Mouse (Mus musculus) monocyte, adult 5-6 weeks (primary cell): ENCODE results near the gene Lmtk2. TPM values are rescaled to one million over a fixed set of nuclear protein-coding genes. Genes with fewer than 3 reads are reported as not detected.

Experiments used
- ATAC-seq: fragments of 153-309, 156-312 bp; replicated peaks from 2 replicates; pipeline ENCODE4 v1.8.0; 2017; ENCODE audit warnings: mild to moderate bottlenecking; ENCODE audit not compliant: low TSS enrichment, insufficient number of reproducible peaks, severe bottlenecking, poor library complexity, low FRiP score
- total RNA-seq: library from RNA; stranded (forward); fragments of 200-1000, 200-491, 200-594 nt; gene quantifications from 3 replicates; pipeline ENCODE4 v1.2.3, GENCODE M21; 2017

Gene Lmtk2
- total RNA-seq, 1 experiment from 2014 or later, result 12.8 TPM

DNA sequence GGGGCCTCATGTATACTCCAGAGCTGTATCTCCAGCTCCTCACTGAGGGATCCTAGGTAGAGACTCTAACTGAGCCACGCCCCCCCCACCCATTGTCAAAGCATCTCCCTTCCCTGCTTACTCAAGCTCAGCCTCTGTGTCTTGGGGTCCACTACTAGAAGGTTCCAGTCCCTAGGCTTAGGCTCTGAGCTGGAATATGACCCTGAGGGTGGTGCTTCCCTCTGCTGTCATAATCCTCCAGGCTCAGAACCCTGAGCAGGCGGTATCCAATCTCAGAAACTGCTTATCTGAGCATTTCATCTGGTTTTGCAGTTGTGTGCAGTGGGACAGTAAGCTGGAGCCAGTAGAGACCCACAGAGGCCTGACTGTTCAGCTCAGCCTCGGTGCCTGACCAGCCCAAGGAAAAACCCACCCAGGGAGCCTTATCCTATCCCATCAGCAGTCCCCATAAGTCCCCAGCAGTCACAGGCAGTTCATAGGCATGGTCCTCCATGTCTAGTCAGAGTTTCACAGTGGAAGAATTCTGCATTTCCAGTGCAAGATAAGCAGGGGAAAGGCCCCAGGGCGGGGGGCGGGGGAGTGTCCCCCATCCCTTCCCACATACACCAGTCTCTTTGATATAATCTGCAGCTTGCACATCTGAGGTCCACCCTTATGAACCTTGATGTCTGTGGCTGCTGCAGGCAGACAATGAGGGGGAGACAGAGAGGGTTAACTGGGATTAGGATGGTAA is 62.0 kb downstream of the Lmtk2 start:
- ATAC-seq, result no peak

DNA sequence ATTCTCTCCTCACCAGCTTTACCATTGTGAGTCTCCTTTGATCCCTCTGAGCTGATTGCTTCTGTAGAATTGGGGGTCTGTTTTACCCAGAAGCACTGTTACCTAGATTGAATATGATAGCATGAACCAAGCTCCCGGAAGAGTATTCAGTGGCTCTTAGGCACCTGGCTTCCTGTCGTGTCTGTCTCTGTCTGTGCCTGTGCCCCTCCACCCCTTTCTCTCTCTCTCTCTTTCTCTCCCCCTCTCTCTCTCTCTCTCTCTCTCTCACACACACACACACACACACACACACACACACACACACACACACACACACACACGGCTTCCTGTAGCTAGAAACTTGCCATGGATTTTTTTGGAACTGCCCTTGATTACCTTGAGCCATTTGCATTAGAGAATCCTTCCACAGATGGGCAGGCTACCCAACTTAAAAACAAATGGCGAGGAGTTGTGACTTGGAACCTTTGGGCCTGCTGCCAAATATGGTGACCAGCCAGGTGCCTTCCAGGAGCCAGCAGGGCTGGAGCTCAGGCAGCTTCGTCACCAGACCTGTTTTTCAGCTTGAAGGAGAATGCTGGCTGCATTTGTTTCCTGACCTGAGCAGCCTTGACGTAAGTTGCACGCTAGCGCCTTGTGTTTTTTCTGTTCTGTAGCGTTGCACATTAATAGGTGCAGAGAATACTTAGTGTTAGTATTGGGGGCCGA is 62.7 kb downstream of the Lmtk2 start:
- no peak for ATAC-seq

DNA sequence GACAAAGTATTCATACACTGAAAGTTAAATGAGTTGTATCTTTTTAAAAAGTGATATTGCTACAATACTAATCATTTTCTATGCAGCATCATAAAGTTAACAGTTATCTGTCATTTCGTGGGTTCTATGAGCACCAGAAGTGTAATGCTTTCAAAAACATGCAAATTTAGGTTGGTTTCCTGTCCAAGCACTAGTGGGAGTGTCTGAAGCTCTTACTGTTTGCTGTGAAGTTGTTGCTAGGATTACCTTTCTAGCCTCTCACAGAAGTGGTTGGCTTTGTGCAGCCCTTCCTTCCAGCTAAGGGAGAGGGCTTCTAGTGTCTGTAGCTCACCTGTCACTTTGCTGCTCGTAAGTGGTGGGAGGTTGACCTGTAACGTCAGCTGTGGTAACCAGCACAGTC is 65.5 kb downstream of the Lmtk2 start:
- ATAC-seq, result no peak

DNA sequence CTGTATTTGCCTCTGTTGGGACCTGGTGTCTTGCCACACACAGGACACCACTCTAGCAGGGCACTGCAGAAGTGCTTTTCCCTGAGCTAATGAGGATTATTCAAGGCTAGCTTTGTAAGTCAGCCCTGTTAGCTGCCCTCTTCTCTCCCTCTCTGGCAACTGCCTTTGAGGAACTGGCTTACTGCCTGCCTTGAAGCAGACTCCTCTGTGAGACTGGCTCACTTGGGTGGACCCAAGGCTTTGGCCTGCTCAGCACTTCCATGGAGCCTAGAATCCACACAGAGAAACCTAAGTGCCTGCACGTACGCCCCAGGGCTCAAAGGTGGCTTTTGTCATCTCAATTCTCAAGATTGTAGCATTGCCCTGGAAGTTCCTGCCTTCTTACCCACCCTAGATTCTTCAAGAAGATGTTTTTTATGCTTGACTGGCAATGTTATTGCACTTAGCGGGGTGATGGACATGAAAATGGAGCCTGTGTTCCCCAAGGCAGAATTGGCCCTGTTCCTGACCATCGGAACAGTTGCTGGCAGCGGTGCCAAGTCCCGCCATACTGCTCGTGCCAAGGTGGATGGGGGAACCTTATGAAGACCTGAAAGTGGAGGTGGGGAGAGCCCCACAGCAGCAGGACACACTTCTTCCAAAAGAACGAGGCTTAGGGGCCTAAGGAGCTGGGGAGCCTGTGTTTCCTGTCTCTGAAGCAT is 69.2 kb downstream of the Lmtk2 start:
- ATAC-seq, result no peak

DNA sequence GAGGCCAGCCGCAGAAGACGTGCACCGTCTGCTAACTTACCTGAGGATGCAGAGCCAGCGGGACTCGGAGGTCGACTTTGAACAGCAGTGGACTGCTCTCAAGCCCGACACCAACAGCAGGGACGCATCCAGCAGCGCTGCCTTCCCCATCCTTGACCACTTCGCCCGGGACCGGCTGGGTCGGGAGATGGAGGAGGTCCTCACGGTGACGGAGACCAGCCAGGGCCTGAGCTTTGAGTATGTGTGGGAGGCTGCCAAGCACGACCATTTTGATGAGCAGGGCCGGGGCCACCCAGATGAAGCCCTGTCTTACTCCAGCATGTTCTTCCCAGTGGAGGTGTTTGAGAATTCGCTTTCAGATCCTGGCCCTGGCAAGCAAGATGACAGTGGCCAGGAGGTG is 73.4 kb downstream of the Lmtk2 start:
- no peak for ATAC-seq

DNA sequence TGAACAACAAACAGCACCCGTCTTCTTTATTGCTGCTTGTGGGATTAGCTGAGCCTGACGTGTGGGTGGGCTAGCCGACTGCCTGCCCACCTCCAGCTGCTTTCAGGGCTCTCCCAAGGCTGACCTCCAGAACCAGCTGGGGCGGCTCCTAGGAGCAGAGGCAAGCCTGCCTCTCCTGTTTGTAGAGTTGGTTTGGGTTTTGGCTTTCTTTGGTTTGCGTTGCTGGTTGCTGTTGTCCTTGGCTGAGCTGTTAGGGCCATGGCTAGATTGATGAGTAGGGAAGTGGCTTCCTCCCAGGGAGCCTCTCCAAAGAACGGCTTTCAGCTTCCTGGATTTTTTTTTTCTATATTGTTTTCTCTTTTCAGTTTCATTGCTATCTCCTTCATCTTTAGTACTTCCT is 78.0 kb downstream of the Lmtk2 start:
- ATAC-seq, result no peak

DNA sequence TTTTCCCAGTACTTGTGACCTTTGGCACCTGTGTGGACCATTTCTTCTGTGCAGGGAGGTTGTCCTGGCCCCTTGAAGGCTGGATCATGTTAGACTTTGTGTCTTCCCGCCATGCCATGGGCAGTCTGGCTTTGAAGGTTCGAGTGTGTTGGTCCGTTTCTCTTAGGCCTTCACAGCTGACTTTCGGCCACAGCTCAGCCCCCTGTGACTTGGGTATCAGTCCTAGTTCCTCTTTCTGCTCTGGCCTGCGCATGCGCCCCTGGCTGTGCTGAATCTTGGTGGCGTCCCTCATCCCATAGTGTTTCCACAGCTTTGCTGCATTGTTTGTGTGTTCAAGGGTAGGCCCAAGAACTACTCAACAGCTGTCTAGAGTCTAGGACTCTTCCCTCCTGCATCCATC is 81.0 kb downstream of the Lmtk2 start:
- ATAC-seq, result peak; percentile 65

DNA sequence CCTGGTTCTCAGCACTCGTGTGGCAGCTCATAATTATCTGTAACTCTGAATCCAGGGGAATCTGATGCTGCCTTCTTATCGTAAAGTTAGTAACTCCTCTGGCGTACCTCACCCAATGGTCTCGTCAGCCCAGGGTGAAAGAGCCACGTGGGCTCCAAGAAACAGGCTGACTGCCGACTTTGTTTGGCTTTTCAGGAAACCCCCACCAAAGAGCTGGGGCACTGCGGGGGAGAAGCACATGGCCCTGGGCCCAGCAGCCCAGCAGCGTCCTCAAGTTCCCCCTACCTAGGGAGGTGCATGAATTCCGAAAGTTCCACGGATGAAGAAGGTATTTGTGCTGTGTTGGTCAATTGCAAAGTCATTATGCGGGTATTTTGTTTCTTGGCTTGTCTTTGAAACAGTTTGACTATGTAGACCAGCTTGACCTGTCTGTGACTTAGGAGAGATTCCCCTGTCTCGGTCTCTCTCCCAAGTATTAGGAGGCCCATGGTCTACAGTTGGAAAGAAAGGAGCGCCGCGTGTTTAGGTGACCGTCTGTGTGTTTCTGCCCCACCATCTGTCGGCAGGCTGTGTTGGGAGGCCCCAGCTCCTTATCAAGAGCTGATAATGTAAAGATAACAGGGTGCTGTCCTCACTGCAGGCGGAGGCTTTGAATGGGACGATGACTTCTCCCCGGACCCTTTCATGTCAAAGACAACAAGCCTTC is 82.5 kb downstream of the Lmtk2 start:
- no peak for ATAC-seq

DNA sequence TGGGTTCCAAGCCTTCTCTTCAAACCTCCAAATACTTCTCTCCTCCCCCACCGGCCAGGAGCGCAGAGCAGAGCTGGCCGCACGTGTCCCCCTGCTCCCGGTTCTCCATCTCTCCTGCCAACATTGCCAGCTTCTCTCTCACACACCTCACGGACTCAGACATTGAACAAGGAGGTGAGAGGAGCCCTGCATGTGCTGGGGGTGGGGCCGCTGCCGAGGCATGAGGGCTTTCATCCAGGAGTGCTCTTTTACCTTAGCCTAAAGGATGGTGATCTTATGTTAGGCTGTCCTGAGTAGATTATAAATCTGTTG is 83.0 kb downstream of the Lmtk2 start:
- no peak for ATAC-seq

DNA sequence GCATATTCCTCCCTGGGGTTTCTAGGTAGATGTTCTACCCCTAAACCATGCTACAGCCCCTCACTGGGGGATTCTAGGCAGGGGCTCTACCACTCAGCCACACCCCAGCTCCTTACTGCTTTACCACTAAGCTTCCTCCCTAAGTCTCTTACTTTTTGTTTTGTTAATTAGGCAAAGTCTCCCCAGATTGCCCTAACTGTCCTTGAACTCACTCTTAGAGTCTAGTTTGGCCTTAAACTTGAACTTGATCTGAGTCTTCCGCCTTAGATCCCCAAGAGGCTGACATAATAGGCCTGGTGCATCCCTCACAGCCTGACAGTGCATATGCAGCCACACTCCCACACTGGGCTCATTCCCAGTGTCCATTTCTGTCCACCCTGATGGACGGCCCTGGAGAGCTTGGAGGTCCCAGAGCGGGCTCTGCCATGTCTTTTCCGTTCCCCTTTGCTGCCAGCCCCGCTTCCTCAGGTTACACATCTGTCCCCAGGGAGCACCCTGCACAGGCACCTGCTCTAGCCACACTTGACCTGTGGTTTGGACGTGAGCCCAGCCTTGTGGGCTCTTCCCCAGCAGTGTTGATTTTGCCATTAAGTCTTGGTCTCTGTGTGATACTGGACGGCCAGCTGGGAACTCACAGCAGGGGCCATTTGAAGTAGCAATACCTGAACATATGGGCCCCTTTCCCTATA is 83.6 kb downstream of the Lmtk2 start:
- no peak for ATAC-seq

DNA sequence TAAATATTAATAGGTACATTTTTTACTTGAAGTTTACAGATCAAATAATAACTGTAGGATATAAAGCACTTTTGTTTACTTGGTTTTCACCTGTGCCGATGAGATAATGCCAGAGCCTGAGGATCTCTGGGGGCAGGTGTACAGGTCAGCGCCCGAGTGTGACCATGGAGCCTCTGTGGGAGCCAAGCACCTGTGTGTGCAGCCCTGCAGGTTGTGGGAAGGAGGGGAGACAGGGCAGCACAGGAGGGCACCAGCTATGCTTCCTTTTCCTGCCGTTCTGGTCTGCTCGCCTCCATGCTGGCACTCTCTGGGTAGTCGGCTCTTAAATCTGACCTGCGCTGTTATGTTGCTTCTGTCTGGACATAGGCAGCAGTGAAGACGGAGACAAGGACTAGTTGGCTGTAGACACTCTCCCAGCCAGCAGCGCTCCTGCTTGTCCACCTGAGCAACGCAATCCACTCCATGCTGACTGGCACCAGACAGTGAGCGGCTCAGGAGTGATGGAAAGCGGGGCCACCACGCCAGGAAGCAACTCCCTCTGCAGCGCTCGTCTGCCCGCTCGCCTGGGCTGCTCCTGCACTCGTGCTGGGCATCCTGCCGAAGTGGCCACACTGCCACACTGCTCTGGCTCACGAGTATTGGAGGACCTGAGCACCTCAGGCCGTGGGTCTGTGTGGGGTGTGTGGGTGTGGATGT is 84.3 kb downstream of the Lmtk2 start:
- ATAC-seq, result no peak

DNA sequence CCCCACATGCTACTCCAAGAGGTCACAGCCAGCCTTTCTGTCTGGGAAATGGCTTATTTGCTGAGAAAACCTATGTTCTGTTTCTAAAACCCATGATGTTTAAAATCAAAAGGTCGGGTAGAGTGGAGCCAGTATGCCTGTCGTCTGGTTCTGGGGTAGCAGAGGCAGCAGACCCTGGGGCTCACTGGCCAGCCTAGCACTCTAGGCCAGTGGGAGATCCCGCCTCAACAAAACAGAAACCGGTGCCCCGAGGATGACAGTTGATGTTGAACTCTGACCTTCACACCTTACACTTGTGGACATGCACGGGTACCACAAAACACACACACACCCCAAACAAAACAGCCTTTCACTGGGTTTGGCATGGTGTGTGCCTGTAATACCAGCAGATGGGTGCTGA is 88.2 kb downstream of the Lmtk2 start:
- ATAC-seq, result no peak

DNA sequence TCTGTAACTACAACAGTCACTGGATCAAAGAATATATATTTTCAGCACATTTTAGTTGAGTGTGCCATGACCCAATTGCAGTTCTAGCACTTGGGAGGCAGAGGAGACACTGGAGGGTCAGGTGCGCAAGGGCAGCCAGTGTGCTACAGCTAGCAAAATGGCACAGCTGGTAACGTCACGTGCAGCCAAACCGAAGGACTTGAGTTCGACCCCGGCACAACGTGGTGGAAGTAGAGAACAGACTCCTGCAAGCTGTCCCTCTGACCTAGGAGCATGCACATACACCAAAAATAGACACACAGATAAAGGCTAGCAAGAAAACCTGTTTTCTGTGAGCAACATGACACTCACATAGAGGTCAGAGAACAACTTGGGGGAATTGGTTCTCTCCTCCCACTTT is 89.1 kb downstream of the Lmtk2 start:
- ATAC-seq, result no peak

DNA sequence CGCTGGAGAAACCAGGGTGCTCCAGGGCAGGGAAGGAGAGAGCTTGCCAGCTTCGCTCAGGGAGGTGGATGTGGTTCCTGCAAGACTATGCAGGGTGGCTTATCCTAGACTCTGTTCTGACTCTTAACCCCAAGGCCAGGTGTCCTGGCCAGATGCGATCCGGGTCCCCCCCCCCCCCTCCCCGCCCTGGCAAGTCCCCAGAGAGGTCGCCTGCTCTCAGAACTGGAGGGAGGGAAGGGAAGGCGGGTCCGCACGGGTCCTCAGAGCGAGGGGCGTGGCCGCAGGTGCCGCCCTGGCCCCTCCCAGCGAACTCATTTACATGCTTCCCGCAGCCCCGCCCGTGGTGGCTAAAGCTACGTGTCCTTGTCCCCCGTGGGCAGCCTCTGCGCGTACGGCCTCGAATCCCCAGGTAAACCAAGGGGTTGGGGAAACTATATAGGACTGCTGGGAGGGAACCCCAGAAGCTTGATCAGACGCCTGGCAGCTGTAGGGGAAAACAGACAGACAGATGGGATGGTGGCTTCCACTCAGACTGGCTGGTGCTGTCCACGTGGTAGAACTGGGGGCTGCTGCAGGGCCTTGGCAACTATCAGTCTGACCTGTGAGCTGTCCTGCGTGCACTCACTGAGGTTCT is 89.8 kb downstream of the Lmtk2 start, which contains the start of gene Bhlha15:
TSS of gene Bhlha15 (plus strand) at position 337 of the 634 bp plus-strand sequence.
- no peak for ATAC-seq

DNA sequence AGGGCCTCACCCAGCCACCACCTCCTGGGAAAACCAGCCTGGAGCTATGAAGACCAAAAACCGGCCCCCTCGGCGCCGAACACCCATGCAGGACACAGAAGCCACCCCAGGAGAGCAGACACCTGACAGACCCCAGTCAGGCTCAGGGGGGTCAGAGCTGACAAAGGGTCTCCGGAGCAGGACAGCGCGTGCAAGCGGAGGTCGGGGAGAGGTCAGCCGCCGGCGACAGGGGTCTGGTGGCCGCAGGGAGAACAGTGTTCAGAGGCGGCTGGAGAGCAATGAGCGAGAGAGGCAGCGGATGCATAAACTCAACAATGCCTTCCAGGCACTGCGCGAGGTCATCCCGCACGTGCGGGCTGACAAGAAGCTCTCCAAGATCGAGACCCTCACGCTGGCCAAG is 90.8 kb downstream of the Lmtk2 start:
- no peak for ATAC-seq

DNA sequence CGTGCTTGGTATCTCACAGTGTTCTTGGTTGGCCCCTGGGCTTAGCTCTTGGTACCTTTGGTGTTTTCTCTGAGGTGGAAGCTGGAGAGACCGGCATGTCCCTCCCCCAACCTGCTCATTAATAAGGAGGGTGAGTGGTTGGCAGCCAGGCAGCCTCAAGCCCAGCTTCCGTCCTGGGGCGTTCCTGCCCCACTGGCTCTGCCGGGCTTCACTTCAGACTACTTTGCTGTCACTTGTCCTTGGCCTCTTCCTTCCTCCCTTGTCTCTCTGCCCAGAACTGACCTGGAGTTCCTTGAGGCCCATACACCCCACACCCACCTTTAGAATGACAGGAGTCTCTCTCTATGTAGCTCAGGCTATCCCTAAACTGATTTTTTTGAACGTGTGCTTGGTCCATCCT is 92.4 kb downstream of the Lmtk2 start:
- no peak for ATAC-seq

DNA sequence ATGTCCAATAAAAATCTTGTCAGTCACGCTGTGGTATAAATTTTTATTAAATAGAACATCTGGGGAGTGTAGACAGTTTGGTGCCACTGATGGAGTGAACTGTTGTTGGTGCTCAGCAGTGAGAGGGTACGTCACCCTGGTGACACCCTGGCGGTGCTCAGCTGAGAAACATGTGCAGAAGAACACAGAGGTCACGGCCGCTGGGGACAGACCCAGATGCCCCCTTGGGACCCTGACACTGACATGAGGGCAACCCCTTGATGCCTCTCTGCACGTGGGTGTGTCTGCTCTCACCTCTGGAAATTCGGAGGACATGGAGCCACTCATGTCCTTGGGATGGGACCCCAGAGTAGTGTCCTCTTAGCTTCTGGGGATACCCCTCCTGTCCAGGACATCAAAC is 94.2 kb downstream of the Lmtk2 start:
- ATAC-seq, result no peak

DNA sequence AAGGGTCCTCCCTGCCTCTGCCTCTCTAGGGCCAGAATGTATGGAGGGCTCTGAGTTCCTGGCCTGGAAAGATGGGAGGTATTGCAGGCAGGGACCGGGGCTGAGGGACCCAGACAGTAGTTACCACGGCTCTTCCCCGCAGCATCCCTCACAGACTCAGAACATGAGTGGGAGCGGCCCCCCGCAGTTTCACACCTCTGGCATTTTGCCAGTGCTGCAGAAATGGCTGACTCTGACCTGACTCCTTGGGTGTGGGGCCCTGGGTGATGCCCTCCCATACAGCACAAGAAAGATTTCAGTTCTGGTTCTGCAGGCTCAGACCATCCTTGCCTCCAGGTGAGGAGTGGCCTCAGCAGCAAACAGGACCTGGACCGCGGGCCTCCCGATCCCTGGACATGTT is 95.3 kb downstream of the Lmtk2 start:
- ATAC-seq, result no peak
